In the genomic region with DNA sequence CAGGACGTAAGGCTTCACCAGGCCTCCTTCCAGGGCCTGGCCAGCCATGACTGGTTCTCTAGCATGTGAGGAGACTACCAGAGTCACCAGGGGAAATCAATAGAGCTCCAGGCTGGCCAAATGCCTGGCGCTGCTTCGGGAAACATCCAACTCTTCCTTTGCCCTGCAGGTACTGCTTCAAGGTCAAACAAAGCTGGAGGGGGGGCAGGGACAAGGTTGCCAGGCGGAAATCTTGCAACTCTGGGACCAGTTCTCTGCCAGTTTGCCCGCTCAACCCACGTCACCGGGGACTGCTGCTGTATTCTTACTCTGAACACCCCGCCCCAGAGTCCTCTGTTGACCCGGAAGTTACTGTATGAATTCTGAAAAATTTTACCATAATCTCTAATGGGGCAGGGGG, we compare ENCODE assay signal across 18 mouse cellular contexts. TPM values are rescaled to one million over a fixed set of nuclear protein-coding genes. Genes with fewer than 3 reads are reported as not detected.
A peak's percentile ranks its signal among the peaks of the same experiment; 100 is the strongest.
DNase-seq lines count a peak whose midpoint lies in the region; ATAC-seq and TF ChIP-seq lines count a peak whose summit lies in the region.
"Had no signal": no experiment of that assay in that cellular context is flagged by ENCODE, and none has a peak within 500 bp of the region (broad histone marks: within the 10 kb centered on the region; RNA-seq: fewer than 3 reads in every experiment).

No protein-coding gene starts in this region.

- peak; percentile 16 to 20 for DNase-seq in cerebellum, adult 2 months
- DNase-seq in left cerebral cortex, postnatal 4 days, result peak; percentile 24
- no peak for DNase-seq in left cerebral cortex, adult 8-10 months (ENCODE audit: low spot score in 2 of 2)
- peak; percentile 45 for DNase-seq in stomach, postnatal 0 days (ENCODE audit: low spot score)
- DNase-seq in lung, postnatal 36 days, result no peak
- DNase-seq: B cell, adult 2 months; layer of hippocampus, adult 9-11 months; retina, postnatal 1 day; right cerebral cortex, postnatal 4 days had no signal

- no peaks in the 10 kb centered on the region for H3K36me3 ChIP-seq in stomach, postnatal 0 days (ENCODE audit: control insufficient read depth, insufficient read depth, low read length)
- H3K36me3 ChIP-seq: embryonic facial prominence, embryonic 10.5 days; forebrain, embryonic 15.5 days; hindbrain, embryonic 15.5 days; midbrain, embryonic 15.5 days had no signal

- no peaks in the 10 kb centered on the region for H3K9me3 ChIP-seq in stomach, postnatal 0 days (ENCODE audit: control insufficient read depth, low read length)
- H3K9me3 ChIP-seq: embryonic facial prominence, embryonic 10.5 days; forebrain, embryonic 15.5 days; hindbrain, embryonic 15.5 days; midbrain, embryonic 15.5 days had no signal

- H3K4me3 ChIP-seq in cerebellum, adult 2 months (replicated peaks; ENCODE audit: insufficient read depth, low read depth, low read length), result no peak overlapping the region
- H3K4me3 ChIP-seq in cortical plate, adult 2 months (ENCODE audit: insufficient read depth, low read length), result no peak overlapping the region
- H3K4me3 ChIP-seq in stomach, postnatal 0 days (ENCODE audit: low read depth, low read length), result no peak overlapping the region
- H3K4me3 ChIP-seq: embryonic facial prominence, embryonic 10.5 days; forebrain, embryonic 15.5 days; hindbrain, embryonic 15.5 days; midbrain, embryonic 15.5 days had no signal

- intact Hi-C loops in left cerebral cortex, postnatal 4 days (cut with DNase I), result no loop called here

- peaks cover 20% of the 10 kb centered on the region for H3K4me1 ChIP-seq in cerebellum, adult 2 months (ENCODE audit: control insufficient read depth, insufficient read depth, low read length)
- peaks cover 7% of the 10 kb centered on the region for H3K4me1 ChIP-seq in cortical plate, adult 2 months (ENCODE audit: control insufficient read depth, insufficient read depth, low read length)
- no peaks in the 10 kb centered on the region for H3K4me1 ChIP-seq in stomach, postnatal 0 days (replicated peaks; ENCODE audit: control insufficient read depth, insufficient read depth)
- H3K4me1 ChIP-seq: midbrain, embryonic 15.5 days had no signal

- H3K9ac ChIP-seq in stomach, postnatal 0 days (ENCODE audit: low read length), result no peak overlapping the region
- H3K9ac ChIP-seq: forebrain, embryonic 15.5 days; hindbrain, embryonic 15.5 days; midbrain, embryonic 15.5 days had no signal

- H3K27ac ChIP-seq in cerebellum, adult 2 months (ENCODE audit: insufficient read depth, low read length), result no peak overlapping the region
- peak overlapping the region; percentile 27; the same call in 1 of the 2 replicates for H3K27ac ChIP-seq in cortical plate, adult 2 months (ENCODE audit: insufficient read depth, low read length)
- no peak overlapping the region for H3K27ac ChIP-seq in stomach, postnatal 0 days (replicated peaks)
- H3K27ac ChIP-seq: embryonic facial prominence, embryonic 10.5 days; forebrain, embryonic 15.5 days; hindbrain, embryonic 15.5 days; midbrain, embryonic 15.5 days had no signal

- no peak for ATAC-seq in cerebellum, adult (ENCODE audit: insufficient number of reproducible peaks, low FRiP score, low TSS enrichment)
- peak; percentile 54; the same call in 1 of the 2 replicates for ATAC-seq in stomach, postnatal 0 days (ENCODE audit: low FRiP score, low TSS enrichment)
- ATAC-seq: forebrain, embryonic 15.5 days; intestine, embryonic 16.5 days; midbrain, embryonic 15.5 days had no signal

- no peak for TF ChIP-seq EP300 in stomach, postnatal 0 days (optimal IDR thresholded peaks at IDR 0.05)

- TF ChIP-seq CTCF in cerebellum, adult 2 months (IDR thresholded peaks at IDR 0.05; ENCODE audit: borderline replicate concordance, insufficient read depth, low read depth, low read length), result no peak
- TF ChIP-seq CTCF in cortical plate, adult 2 months (IDR thresholded peaks at IDR 0.05; ENCODE audit: extremely low read depth, insufficient read depth, low read length), result no peak
- no peak for TF ChIP-seq CTCF in stomach, postnatal 0 days (IDR thresholded peaks at IDR 0.05; ENCODE audit: low read depth)

- no peak overlapping the region for H3K4me2 ChIP-seq in stomach, postnatal 0 days (replicated peaks; ENCODE audit: low read depth)
- H3K4me2 ChIP-seq: forebrain, embryonic 15.5 days; heart, embryonic 11.5 days; hindbrain, embryonic 15.5 days; liver, embryonic 11.5 days; midbrain, embryonic 15.5 days had no signal

- 77% methylated on average over 9 of the region's 9 CpGs for WGBS in cerebellum, adult 2 months
- WGBS in stomach, postnatal 0 days, result 57% methylated on average over 9 of the region's 9 CpGs

- no peaks in the 10 kb centered on the region for H3K27me3 ChIP-seq in cerebellum, adult 2 months (ENCODE audit: control insufficient read depth, insufficient read depth, low read length)
- H3K27me3 ChIP-seq in stomach, postnatal 0 days (ENCODE audit: control insufficient read depth, insufficient read depth, low read length), result no peaks in the 10 kb centered on the region
- H3K27me3 ChIP-seq: forebrain, embryonic 15.5 days; hindbrain, embryonic 15.5 days; midbrain, embryonic 15.5 days had no signal

- TF ChIP-seq POLR2A in cerebellum, adult 2 months (IDR thresholded peaks at IDR 0.05; ENCODE audit: borderline replicate concordance, insufficient read depth, low read length), result no peak
- no peak for TF ChIP-seq POLR2A in cortical plate, adult 2 months (IDR thresholded peaks at IDR 0.05; ENCODE audit: extremely low read depth, insufficient read depth, low read length)

RNA-seq across cellular contexts. Expression of gene Iqgap2, which starts 18.5 kb away (rescaled TPM):
- 1.3 TPM in 2 replicates for polyA plus RNA-seq in cerebellum, adult 2 months (2012; rRNA removed)
- 1 to 10 TPM; 6.6 to 7.1 TPM for total RNA-seq in left cerebral cortex, postnatal 4 days (2021)
- total RNA-seq in left cerebral cortex, adult 8-10 months (2022), result 10 to 100 TPM; 11.3 to 14.8 (median 13.1) TPM
- polyA plus RNA-seq in cortical plate, adult 2 months (2012; rRNA removed), result 8.9 and 13.3 TPM in 2 replicates
- 15.3 and 16.5 TPM in 2 replicates for polyA plus RNA-seq in stomach, postnatal 0 days (2015; fragmentation: Nextera tagmentation; extraction: Ambion mirVana)

Comparison
In these comparisons a context has a peak if more than half of its experiments do, and no peak if none do; other contexts are left out.
1. DNase-seq: peak in cerebellum, adult 2 months (2 of 2), left cerebral cortex, postnatal 4 days (single experiment) and stomach, postnatal 0 days (single experiment); none in left cerebral cortex, adult 8-10 months (0 of 2) and lung, postnatal 36 days (single experiment).